Mouse (Mus musculus): ENCODE data around the gene Ldlrap1. TPM values are rescaled to one million over a fixed set of nuclear protein-coding genes. Genes with fewer than 3 reads are reported as not detected.

The Ldlrap1 gene
- polyA plus RNA-seq, 1 experiment from 2014 or later: 5.3 TPM

- Histone ChIP-seq H3K4me2 (replicated peaks) (no peak overlapping the region), H3K9ac (no peak overlapping the region), H3K27ac (no peak overlapping the region), H3K4me3 (no peak overlapping the region), H3K36me3 (no peaks in the 10 kb centered on the region), H3K27me3 (replicated peaks) (no peaks in the 10 kb centered on the region), H3K4me1 (no peaks in the 10 kb centered on the region; the same call in 1 of the 2 replicates), H3K9me3 (no peaks in the 10 kb centered on the region)
- 86% methylated on average over 6 of the region's 6 CpGs for WGBS
- ATAC-seq (ENCODE audit: low FRiP score, low read depth): no peak
Observed at GRCm38 (mm10) chr4:134721076-134721475, 46.7 kb downstream of the Ldlrap1 start.

GRCm38 (mm10) chr4:134720371-134720770, 47.5 kb downstream of the Ldlrap1 start:
- ATAC-seq (ENCODE audit: low FRiP score, low read depth): no peak
- H3K4me2 ChIP-seq (replicated peaks): no peak overlapping the region

GRCm38 (mm10) chr4:134719489-134719888, 48.3 kb downstream of the Ldlrap1 start:
- Histone ChIP-seq H3K4me3 (no peak overlapping the region), H3K9me3 (no peaks in the 10 kb centered on the region), H3K27ac (no peak overlapping the region), H3K27me3 (replicated peaks) (no peaks in the 10 kb centered on the region), H3K4me1 (no peaks in the 10 kb centered on the region; the same call in 1 of the 2 replicates), H3K4me2 (replicated peaks) (no peak overlapping the region), H3K36me3 (no peaks in the 10 kb centered on the region), H3K9ac (no peak overlapping the region)
- WGBS: 80% methylated on average over 8 of the region's 8 CpGs
- no peak for ATAC-seq (ENCODE audit: low FRiP score, low read depth)

More at GRCm38 (mm10) chr4:134720371-134720770, 47.5 kb downstream of the Ldlrap1 start:
- Histone ChIP-seq H3K4me1 (no peaks in the 10 kb centered on the region; the same call in 1 of the 2 replicates), H3K9me3 (no peaks in the 10 kb centered on the region), H3K27me3 (replicated peaks) (no peaks in the 10 kb centered on the region), H3K36me3 (no peaks in the 10 kb centered on the region), H3K9ac (no peak overlapping the region), H3K27ac (no peak overlapping the region), H3K4me3 (no peak overlapping the region)
- WGBS: 84% methylated on average over 3 of the region's 3 CpGs

GRCm38 (mm10) chr4:134713937-134714336, 53.9 kb downstream of the Ldlrap1 start:
- Histone ChIP-seq H3K36me3 (no peaks in the 10 kb centered on the region), H3K9me3 (no peaks in the 10 kb centered on the region), H3K27ac (no peak overlapping the region), H3K4me1 (peaks cover 2% of the 10 kb centered on the region), H3K27me3 (replicated peaks) (no peaks in the 10 kb centered on the region), H3K9ac (no peak overlapping the region), H3K4me3 (no peak overlapping the region), H3K4me2 (replicated peaks) (peak overlapping the region; percentile 35)
- WGBS: 8% methylated on average over 8 of the region's 8 CpGs
- ATAC-seq (ENCODE audit: low FRiP score, low read depth): no peak; the same call in none of the 2 replicates

GRCm38 (mm10) chr4:134705311-134705710, 62.5 kb downstream of the Ldlrap1 start:
- Histone ChIP-seq H3K9me3 (no peaks in the 10 kb centered on the region), H3K27me3 (replicated peaks) (peaks cover 24% of the 10 kb centered on the region), H3K4me3 (no peak overlapping the region), H3K4me2 (replicated peaks) (peak overlapping the region; percentile 99), H3K27ac (peak overlapping the region; percentile 75; the same call in 1 of the 2 replicates), H3K9ac (no peak overlapping the region), H3K36me3 (no peaks in the 10 kb centered on the region), H3K4me1 (peaks cover 39% of the 10 kb centered on the region)
- ATAC-seq (ENCODE audit: low FRiP score, low read depth): no peak
- 30% methylated on average over 5 of the region's 5 CpGs for WGBS

GRCm38 (mm10) chr4:134704590-134704989, 63.2 kb downstream of the Ldlrap1 start:
- Histone ChIP-seq H3K27ac (peak overlapping the region; percentile 75), H3K4me3 (peak overlapping the region; percentile 61), H3K4me2 (replicated peaks) (peak overlapping the region; percentile 99), H3K36me3 (no peaks in the 10 kb centered on the region), H3K9me3 (no peaks in the 10 kb centered on the region), H3K27me3 (replicated peaks) (peaks cover 24% of the 10 kb centered on the region), H3K4me1 (peaks cover 39% of the 10 kb centered on the region), H3K9ac (peak overlapping the region; percentile 62)
- peak; percentile 48 for ATAC-seq (ENCODE audit: low FRiP score, low read depth)
- under 1% methylated on average over 21 of the region's 21 CpGs for WGBS

- H3K27me3 ChIP-seq (replicated peaks): peaks cover 24% of the 10 kb centered on the region
- H3K9ac ChIP-seq: peak within 1 kb of the TSS; percentile 63
- WGBS: 1% methylated on average over 81 of the region's 81 CpGs
- peaks cover 39% of the 10 kb centered on the region for H3K4me1 ChIP-seq
- H3K4me2 ChIP-seq (replicated peaks): peak within 1 kb of the TSS; percentile 99
- ATAC-seq (ENCODE audit: low FRiP score, low read depth): peak; percentile 94
- no peaks in the 10 kb centered on the region for H3K9me3 ChIP-seq
- H3K27ac ChIP-seq: peak within 1 kb of the TSS; percentile 75
- no peaks in the 10 kb centered on the region for H3K36me3 ChIP-seq
- H3K4me3 ChIP-seq: peak within 1 kb of the TSS; percentile 61
Observed at GRCm38 (mm10) chr4:134703835-134704546, 63.8 kb downstream of the Ldlrap1 start, which contains the start of gene Man1c1. TSS of gene Man1c1 (minus strand) at chr4:134704290.

- peaks cover 24% of the 10 kb centered on the region for H3K27me3 ChIP-seq (replicated peaks)
- H3K9me3 ChIP-seq: no peaks in the 10 kb centered on the region
- WGBS: under 1% methylated on average over 86 of the region's 90 CpGs
- H3K9ac ChIP-seq: peak overlapping the region; percentile 63
- peaks cover 39% of the 10 kb centered on the region for H3K4me1 ChIP-seq
- no peak; the same call in 1 of the 2 replicates for ATAC-seq (ENCODE audit: low FRiP score, low read depth)
- no peak overlapping the region for H3K27ac ChIP-seq
- H3K4me3 ChIP-seq: peak overlapping the region; percentile 61
- H3K4me2 ChIP-seq (replicated peaks): peak overlapping the region; percentile 99
- no peaks in the 10 kb centered on the region for H3K36me3 ChIP-seq
Observed at GRCm38 (mm10) chr4:134702981-134703834, 64.6 kb downstream of the Ldlrap1 start.

- Histone ChIP-seq H3K9ac (no peak overlapping the region), H3K36me3 (0 out of 2 replicates have a peak, but pooled peaks cover 4% of the 10 kb centered on the region), H3K4me2 (replicated peaks) (peak overlapping the region; percentile 99), H3K4me1 (peaks cover 39% of the 10 kb centered on the region), H3K9me3 (no peaks in the 10 kb centered on the region), H3K27me3 (replicated peaks) (peaks cover 24% of the 10 kb centered on the region), H3K27ac (no peak overlapping the region), H3K4me3 (peak overlapping the region; percentile 20; the same call in 1 of the 2 replicates)
- no peak for ATAC-seq (ENCODE audit: low FRiP score, low read depth)
- 39% methylated on average over 6 of the region's 6 CpGs for WGBS
Observed at GRCm38 (mm10) chr4:134701934-134702333, 65.9 kb downstream of the Ldlrap1 start.

GRCm38 (mm10) chr4:134700911-134701310, 66.9 kb downstream of the Ldlrap1 start:
- H3K36me3 ChIP-seq: 0 out of 2 replicates have a peak, but pooled peaks cover 4% of the 10 kb centered on the region
- H3K9me3 ChIP-seq: no peaks in the 10 kb centered on the region
- WGBS: 84% methylated on average over 2 of the region's 2 CpGs
- H3K4me2 ChIP-seq (replicated peaks): peak overlapping the region; percentile 99
- H3K27me3 ChIP-seq (replicated peaks): peaks cover 24% of the 10 kb centered on the region
- peaks cover 40% of the 10 kb centered on the region for H3K4me1 ChIP-seq
- H3K9ac ChIP-seq: no peak overlapping the region
- no peak overlapping the region for H3K4me3 ChIP-seq
- H3K27ac ChIP-seq: no peak overlapping the region
- ATAC-seq (ENCODE audit: low FRiP score, low read depth): no peak

- Histone ChIP-seq H3K9ac (no peak overlapping the region), H3K27ac (no peak overlapping the region), H3K4me1 (0 out of 2 replicates have a peak, but pooled peaks cover 2% of the 10 kb centered on the region), H3K4me3 (no peak overlapping the region), H3K36me3 (0 out of 2 replicates have a peak, but pooled peaks cover 7% of the 10 kb centered on the region), H3K27me3 (replicated peaks) (no peaks in the 10 kb centered on the region), H3K4me2 (replicated peaks) (no peak overlapping the region), H3K9me3 (0 out of 2 replicates have a peak, but pooled peaks cover 4% of the 10 kb centered on the region)
- WGBS: 81% methylated on average over 9 of the region's 9 CpGs
- ATAC-seq (ENCODE audit: low FRiP score, low read depth): no peak
Observed at GRCm38 (mm10) chr4:134693202-134693940, 74.5 kb downstream of the Ldlrap1 start.
